Mouse (Mus musculus): ENCODE data around the gene Smyd1. TPM values are rescaled to one million over a fixed set of nuclear protein-coding genes. Genes with fewer than 3 reads are reported as not detected.
"Not testable (repeated sequence)": the region's sequence is repeated elsewhere in the genome, so short reads cannot be mapped to it uniquely, and the experiment has no call there.

The Smyd1 gene
- total and polyA plus RNA-seq, 3 experiments: 192 to 352 (median 325) TPM

DNA sequence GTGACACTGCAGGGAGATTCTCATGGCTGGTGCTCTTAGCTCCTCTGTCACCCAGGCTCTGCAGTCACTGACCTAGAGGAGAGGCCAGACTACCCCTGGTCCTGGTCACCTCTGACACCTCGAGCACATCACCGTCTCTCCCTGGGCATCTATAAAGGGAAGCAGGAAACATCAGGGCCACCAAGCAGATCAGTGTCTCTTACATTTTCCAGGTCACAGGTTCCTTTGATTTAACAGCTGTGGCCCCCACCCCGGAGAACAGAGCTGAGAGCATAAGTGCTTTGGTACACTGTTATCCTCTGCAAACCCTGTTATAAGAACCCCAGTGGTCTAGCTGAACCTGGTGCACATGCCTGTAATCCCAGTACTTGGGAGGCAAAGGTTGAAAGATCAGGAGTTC lies 11.0 kb upstream of the Smyd1 start:
- Histone ChIP-seq H3K27ac (no peak overlapping the region), H3K36me3 (ENCODE audit: control insufficient read depth, insufficient read depth, low read length) (no peaks in the 10 kb centered on the region), H3K27me3 (ENCODE audit: control insufficient read depth, insufficient read depth, low read length) (no peaks in the 10 kb centered on the region), H3K4me1 (ENCODE audit: control insufficient read depth, insufficient read depth, low read length) (no peaks in the 10 kb centered on the region), H3K4me3 (no peak overlapping the region), H3K79me2 (replicated peaks; ENCODE audit: control insufficient read depth, insufficient read depth, low read length) (no peaks in the 10 kb centered on the region), H3K9ac (ENCODE audit: low read depth, low read length) (no peak overlapping the region)
- WGBS: 65% methylated on average over 3 of the region's 3 CpGs
- DNase-seq: no peak
- intact Hi-C loops (cut with DNase I): no loop called here
- TF ChIP-seq CTCF (IDR thresholded peaks at IDR 0.05) (no peak), POLR2A (IDR thresholded peaks at IDR 0.05; ENCODE audit: insufficient read depth, low read depth, low read length) (no peak), EP300 (IDR thresholded peaks at IDR 0.05; ENCODE audit: insufficient read depth, low read depth, low read length) (no peak)

DNA sequence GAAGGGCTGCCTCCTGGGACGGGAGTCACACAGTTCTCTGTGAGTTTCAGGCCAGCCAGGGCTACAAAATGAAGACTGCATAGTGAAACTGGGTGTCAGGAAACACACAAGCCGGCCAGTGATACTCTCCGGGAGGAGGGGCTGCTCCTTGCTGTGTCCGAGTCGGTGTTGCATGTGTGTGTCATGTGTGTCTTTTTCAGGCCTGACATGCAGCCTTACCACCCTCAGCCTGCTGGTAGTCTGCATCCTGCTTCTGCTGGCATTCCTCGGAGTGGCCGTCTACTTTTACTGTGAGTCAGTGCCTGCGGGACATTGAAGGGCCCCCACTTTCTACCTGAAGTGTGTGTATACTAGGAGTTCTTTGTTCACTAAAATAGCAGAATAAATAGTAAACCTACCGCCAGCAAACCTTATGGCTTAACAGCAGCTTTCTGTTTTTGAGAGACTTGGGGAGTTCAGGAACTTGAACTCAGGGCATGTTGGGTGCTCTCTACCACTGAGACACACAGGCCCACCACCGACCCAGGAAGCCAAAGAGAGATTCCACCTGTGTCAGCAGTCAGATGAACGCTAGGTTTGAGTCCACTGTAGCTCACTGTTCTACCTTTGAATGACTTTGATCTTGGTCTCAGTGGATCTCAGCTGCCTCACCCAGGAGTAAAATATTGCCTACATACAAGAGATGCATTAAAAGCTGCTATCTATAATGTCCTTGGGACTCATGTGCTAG lies 10.4 kb upstream of the Smyd1 start:
- no peak overlapping the region for H3K27ac ChIP-seq
- no peaks in the 10 kb centered on the region for H3K36me3 ChIP-seq (ENCODE audit: control insufficient read depth, insufficient read depth, low read length)
- no peaks in the 10 kb centered on the region for H3K79me2 ChIP-seq (replicated peaks; ENCODE audit: control insufficient read depth, insufficient read depth, low read length)
- no peak overlapping the region for H3K4me3 ChIP-seq
- no peaks in the 10 kb centered on the region for H3K27me3 ChIP-seq (ENCODE audit: control insufficient read depth, insufficient read depth, low read length)
- no peak for TF ChIP-seq EP300 (IDR thresholded peaks at IDR 0.05; ENCODE audit: insufficient read depth, low read depth, low read length)
- no peak for TF ChIP-seq CTCF (IDR thresholded peaks at IDR 0.05)
- no peak for TF ChIP-seq POLR2A (IDR thresholded peaks at IDR 0.05; ENCODE audit: insufficient read depth, low read depth, low read length)
- WGBS: 80% methylated on average over 11 of the region's 11 CpGs
- no peaks in the 10 kb centered on the region for H3K4me1 ChIP-seq (ENCODE audit: control insufficient read depth, insufficient read depth, low read length)
- intact Hi-C loops (cut with DNase I): no loop called here
- no peak for DNase-seq
- no peak overlapping the region for H3K9ac ChIP-seq (ENCODE audit: low read depth, low read length)

DNA sequence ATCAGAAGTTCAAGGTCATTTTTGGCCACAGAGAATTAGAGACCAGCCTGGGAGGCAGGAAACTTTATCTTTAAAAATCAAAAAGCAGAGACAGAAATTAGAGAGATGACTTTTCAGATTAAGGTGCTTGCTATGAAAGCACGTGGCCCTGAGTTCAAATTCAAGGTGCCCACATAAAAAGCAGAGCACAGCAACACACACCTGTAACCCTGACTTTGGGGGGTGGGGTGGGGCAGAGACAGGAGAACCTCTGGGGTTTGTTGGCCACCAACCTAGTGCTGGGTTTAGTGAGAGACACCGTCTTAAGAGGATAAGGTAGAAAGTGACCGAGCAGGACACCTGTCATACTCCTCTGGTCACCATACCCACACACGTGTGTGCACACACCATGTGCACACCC lies 9.5 kb upstream of the Smyd1 start:
- DNase-seq; H3K4me1 ChIP-seq (ENCODE audit: control insufficient read depth, insufficient read depth, low read length); H3K27me3 ChIP-seq (ENCODE audit: control insufficient read depth, insufficient read depth, low read length); H3K4me3 ChIP-seq; H3K36me3 ChIP-seq (ENCODE audit: control insufficient read depth, insufficient read depth, low read length); H3K79me2 ChIP-seq (replicated peaks; ENCODE audit: control insufficient read depth, insufficient read depth, low read length); H3K9ac ChIP-seq (ENCODE audit: low read depth, low read length); intact Hi-C loops (cut with DNase I); H3K27ac ChIP-seq: not testable (repeated sequence)
- 92% methylated on average over 2 of the region's 4 CpGs for WGBS

DNA sequence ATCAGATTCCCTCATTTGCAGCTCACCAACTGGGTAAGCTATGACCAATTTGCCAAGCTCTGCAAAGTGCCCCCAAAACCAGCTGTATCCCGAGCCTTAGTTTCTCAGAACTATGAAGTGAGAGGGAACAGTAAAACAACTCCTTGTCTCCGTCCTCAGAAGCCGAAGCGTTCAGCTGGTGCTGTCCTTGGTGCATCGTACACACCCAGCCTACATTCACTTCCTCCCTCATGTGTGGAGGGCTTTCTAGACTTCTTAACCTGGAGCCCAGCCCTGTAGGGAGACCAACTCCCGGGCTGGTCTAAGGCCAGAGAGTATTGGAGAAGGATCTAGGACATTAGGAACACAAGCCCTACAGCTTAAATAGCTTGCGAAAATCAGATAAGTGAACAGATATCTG lies 8.5 kb upstream of the Smyd1 start:
- intact Hi-C loops (cut with DNase I): no loop called here

DNA sequence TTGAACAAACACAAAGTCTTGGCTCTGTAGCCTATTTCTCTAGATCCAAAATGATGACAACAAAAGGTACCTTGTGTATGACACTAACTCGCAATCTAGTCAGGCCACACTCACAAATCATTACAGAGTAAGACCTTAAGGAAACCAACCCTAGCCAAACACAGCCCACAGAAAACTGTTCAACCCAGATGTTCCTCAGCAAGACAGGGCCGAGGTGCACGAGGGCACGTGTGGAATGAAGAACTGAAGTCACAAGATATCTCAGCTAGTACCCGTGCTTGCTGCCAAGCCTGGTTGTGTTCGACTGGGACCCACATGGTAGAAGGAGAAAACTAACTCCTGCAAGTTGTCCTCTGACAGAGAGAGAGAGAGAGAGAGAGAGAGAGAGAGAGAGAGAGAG lies 7.8 kb upstream of the Smyd1 start:
- WGBS: 64% methylated on average over 6 of the region's 6 CpGs
- H3K27me3 ChIP-seq (ENCODE audit: control insufficient read depth, insufficient read depth, low read length): no peaks in the 10 kb centered on the region

More for the DNA sequence above, 8.5 kb upstream of the Smyd1 start:
- Histone ChIP-seq H3K27me3 (ENCODE audit: control insufficient read depth, insufficient read depth, low read length) (no peaks in the 10 kb centered on the region), H3K36me3 (ENCODE audit: control insufficient read depth, insufficient read depth, low read length) (no peaks in the 10 kb centered on the region), H3K79me2 (replicated peaks; ENCODE audit: control insufficient read depth, insufficient read depth, low read length) (no peaks in the 10 kb centered on the region), H3K4me1 (ENCODE audit: control insufficient read depth, insufficient read depth, low read length) (no peaks in the 10 kb centered on the region), H3K4me3 (no peak overlapping the region), H3K9ac (ENCODE audit: low read depth, low read length) (no peak overlapping the region), H3K27ac (no peak overlapping the region)
- DNase-seq: no peak
- WGBS: 84% methylated on average over 7 of the region's 7 CpGs
- no peak for TF ChIP-seq POLR2A (IDR thresholded peaks at IDR 0.05; ENCODE audit: insufficient read depth, low read depth, low read length)
- TF ChIP-seq EP300 (IDR thresholded peaks at IDR 0.05; ENCODE audit: insufficient read depth, low read depth, low read length): no peak
- no peak for TF ChIP-seq CTCF (IDR thresholded peaks at IDR 0.05)

DNA sequence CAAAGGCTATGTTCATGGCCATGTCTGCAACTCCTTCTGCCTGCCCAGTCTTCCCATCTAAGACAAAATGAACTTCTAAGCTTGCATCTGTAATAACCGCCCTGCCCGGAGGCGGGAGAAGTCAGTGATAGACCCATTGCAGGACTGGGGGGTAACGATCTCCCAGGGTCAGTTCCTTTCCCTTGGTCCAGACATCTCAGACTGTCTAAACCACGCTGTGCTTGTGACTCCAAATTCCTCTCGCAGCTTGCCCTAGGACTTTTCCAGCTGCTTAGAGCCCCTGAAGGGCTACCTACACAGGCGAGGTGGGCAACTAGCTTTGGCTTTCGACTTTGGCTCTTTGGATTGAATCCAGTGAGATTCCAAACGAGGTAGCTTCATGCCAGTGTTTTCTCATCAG lies 2.8 kb upstream of the Smyd1 start:
- no peak for DNase-seq
- Histone ChIP-seq H3K4me1 (ENCODE audit: control insufficient read depth, insufficient read depth, low read length) (no peaks in the 10 kb centered on the region), H3K9ac (ENCODE audit: low read depth, low read length) (no peak overlapping the region), H3K27me3 (ENCODE audit: control insufficient read depth, insufficient read depth, low read length) (no peaks in the 10 kb centered on the region), H3K27ac (no peak overlapping the region), H3K79me2 (replicated peaks; ENCODE audit: control insufficient read depth, insufficient read depth, low read length) (no peaks in the 10 kb centered on the region), H3K4me3 (no peak overlapping the region), H3K36me3 (ENCODE audit: control insufficient read depth, insufficient read depth, low read length) (no peaks in the 10 kb centered on the region)
- no peak for TF ChIP-seq CTCF (IDR thresholded peaks at IDR 0.05)
- no peak for TF ChIP-seq EP300 (IDR thresholded peaks at IDR 0.05; ENCODE audit: insufficient read depth, low read depth, low read length)
- no peak for TF ChIP-seq POLR2A (IDR thresholded peaks at IDR 0.05; ENCODE audit: insufficient read depth, low read depth, low read length)
- intact Hi-C loops (cut with DNase I): no loop called here
- 83% methylated on average over 9 of the region's 9 CpGs for WGBS

More for the DNA sequence above, 7.8 kb upstream of the Smyd1 start:
- Histone ChIP-seq H3K9ac (ENCODE audit: low read depth, low read length) (no peak overlapping the region), H3K79me2 (replicated peaks; ENCODE audit: control insufficient read depth, insufficient read depth, low read length) (no peaks in the 10 kb centered on the region), H3K4me1 (ENCODE audit: control insufficient read depth, insufficient read depth, low read length) (no peaks in the 10 kb centered on the region), H3K4me3 (no peak overlapping the region), H3K27ac (no peak overlapping the region), H3K36me3 (ENCODE audit: control insufficient read depth, insufficient read depth, low read length) (no peaks in the 10 kb centered on the region)
- intact Hi-C loops (cut with DNase I): no loop called here
- TF ChIP-seq EP300 (IDR thresholded peaks at IDR 0.05; ENCODE audit: insufficient read depth, low read depth, low read length) (no peak), CTCF (IDR thresholded peaks at IDR 0.05) (no peak), POLR2A (IDR thresholded peaks at IDR 0.05; ENCODE audit: insufficient read depth, low read depth, low read length) (no peak)
- DNase-seq: no peak
